Mouse (Mus musculus): ENCODE measurements around the gene 5730596B20Rik. TPM values are rescaled to one million over a fixed set of nuclear protein-coding genes. Genes with fewer than 3 reads are reported as not detected.

The 5730596B20Rik gene
- polyA plus RNA-seq, 1 experiment: not detected

DNA sequence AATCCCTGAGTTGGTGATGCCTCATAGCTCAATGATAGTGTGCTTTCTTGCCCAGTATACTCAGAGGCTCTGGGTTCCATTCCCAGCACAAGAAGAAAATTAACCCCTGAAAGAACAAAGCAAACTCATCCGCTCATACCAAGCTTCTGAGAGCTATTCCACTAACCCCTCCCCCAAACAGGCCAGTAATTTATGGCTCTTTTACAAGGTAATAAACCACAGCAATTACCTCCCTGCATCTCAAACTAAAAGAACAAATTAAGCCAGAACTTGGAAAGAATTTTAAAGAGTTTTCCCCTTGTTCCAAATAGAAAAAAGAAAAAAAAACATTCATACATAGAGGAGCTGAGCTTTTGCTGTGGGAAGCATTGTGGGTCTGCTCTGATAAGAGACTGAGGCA is 5.5 kb downstream of the 5730596B20Rik start:
- no peak overlapping the region for H3K4me3 ChIP-seq (ENCODE audit: insufficient read depth, low read length)
- H3K4me1 ChIP-seq (ENCODE audit: control insufficient read depth, insufficient read depth, low read length): no peaks in the 10 kb centered on the region
- TF ChIP-seq POLR2A (IDR thresholded peaks at IDR 0.05; ENCODE audit: extremely low read depth, insufficient read depth, low read length): no peak
- no peak for TF ChIP-seq CTCF (IDR thresholded peaks at IDR 0.05; ENCODE audit: extremely low read depth, insufficient read depth, low read length)
- H3K27ac ChIP-seq (ENCODE audit: insufficient read depth, low read length): no peak overlapping the region

- no peak for TF ChIP-seq CTCF (IDR thresholded peaks at IDR 0.05; ENCODE audit: extremely low read depth, insufficient read depth, low read length)
- TF ChIP-seq POLR2A (IDR thresholded peaks at IDR 0.05; ENCODE audit: extremely low read depth, insufficient read depth, low read length): no peak
- no peak overlapping the region for H3K27ac ChIP-seq (ENCODE audit: insufficient read depth, low read length)
- no peaks in the 10 kb centered on the region for H3K4me1 ChIP-seq (ENCODE audit: control insufficient read depth, insufficient read depth, low read length)
- H3K4me3 ChIP-seq (ENCODE audit: insufficient read depth, low read length): no peak overlapping the region
These were observed 6.2 kb downstream of the 5730596B20Rik start for GRCm38 (mm10) chr6:52183311-52184080.

- no peak overlapping the region for H3K27ac ChIP-seq (ENCODE audit: insufficient read depth, low read length)
- H3K4me3 ChIP-seq (ENCODE audit: insufficient read depth, low read length): no peak overlapping the region
- no peaks in the 10 kb centered on the region for H3K4me1 ChIP-seq (ENCODE audit: control insufficient read depth, insufficient read depth, low read length)
- no peak for TF ChIP-seq POLR2A (IDR thresholded peaks at IDR 0.05; ENCODE audit: extremely low read depth, insufficient read depth, low read length)
- TF ChIP-seq CTCF (IDR thresholded peaks at IDR 0.05; ENCODE audit: extremely low read depth, insufficient read depth, low read length): no peak
These were observed 7.4 kb downstream of the 5730596B20Rik start for GRCm38 (mm10) chr6:52184668-52185067.

GRCm38 (mm10) chr6:52185222-52185621 is 7.9 kb downstream of the 5730596B20Rik start:
- TF ChIP-seq CTCF (IDR thresholded peaks at IDR 0.05; ENCODE audit: extremely low read depth, insufficient read depth, low read length): no peak
- TF ChIP-seq POLR2A (IDR thresholded peaks at IDR 0.05; ENCODE audit: extremely low read depth, insufficient read depth, low read length): no peak
- Histone ChIP-seq H3K27ac (ENCODE audit: insufficient read depth, low read length) (no peak overlapping the region), H3K4me1 (ENCODE audit: control insufficient read depth, insufficient read depth, low read length) (no peaks in the 10 kb centered on the region), H3K4me3 (ENCODE audit: insufficient read depth, low read length) (no peak overlapping the region)

DNA sequence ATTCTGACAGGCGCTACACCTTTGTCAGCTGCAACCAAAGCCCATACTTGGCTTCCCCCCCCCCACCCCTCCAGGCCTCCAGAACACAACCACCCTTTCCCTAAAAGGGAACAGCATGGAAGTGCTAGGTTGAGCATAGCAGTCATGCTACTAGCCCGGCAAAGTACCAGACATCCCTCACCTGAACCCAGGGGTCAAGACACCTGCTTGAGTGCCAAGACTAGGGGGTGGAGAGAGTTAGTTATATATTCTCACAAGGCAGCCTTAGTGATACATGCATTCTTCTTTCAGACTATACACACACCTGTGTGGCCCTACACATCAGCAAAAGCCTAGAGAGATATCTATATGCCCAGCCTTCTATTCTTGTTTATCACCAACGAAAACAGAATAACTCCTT is 8.5 kb downstream of the 5730596B20Rik start:
- TF ChIP-seq CTCF (IDR thresholded peaks at IDR 0.05; ENCODE audit: extremely low read depth, insufficient read depth, low read length): no peak
- no peak for TF ChIP-seq POLR2A (IDR thresholded peaks at IDR 0.05; ENCODE audit: extremely low read depth, insufficient read depth, low read length)
- no peaks in the 10 kb centered on the region for H3K4me1 ChIP-seq (ENCODE audit: control insufficient read depth, insufficient read depth, low read length)
- H3K4me3 ChIP-seq (ENCODE audit: insufficient read depth, low read length): no peak overlapping the region
- no peak overlapping the region for H3K27ac ChIP-seq (ENCODE audit: insufficient read depth, low read length)

DNA sequence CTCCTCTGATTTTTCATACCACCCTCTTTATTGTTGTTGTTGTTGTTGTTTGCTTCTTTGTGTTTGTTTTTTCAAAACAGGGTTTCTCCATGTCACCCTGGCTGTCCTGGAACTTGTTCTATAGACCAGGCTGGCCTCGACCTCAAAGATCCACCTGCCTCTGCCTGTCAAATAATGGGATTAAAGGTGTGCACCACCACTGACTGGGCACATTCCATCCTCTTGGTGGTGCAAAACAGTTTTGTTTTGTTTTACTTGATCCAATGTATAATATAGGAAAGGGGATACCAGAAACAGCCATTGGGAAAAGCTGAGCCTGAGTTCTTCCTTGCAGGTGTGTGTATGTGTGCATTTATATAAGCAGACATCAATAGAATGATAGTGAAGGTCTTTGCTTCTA is 9.2 kb downstream of the 5730596B20Rik start:
- H3K27ac ChIP-seq (ENCODE audit: insufficient read depth, low read length): no peak overlapping the region
- H3K4me1 ChIP-seq (ENCODE audit: control insufficient read depth, insufficient read depth, low read length): no peaks in the 10 kb centered on the region
- TF ChIP-seq CTCF (IDR thresholded peaks at IDR 0.05; ENCODE audit: extremely low read depth, insufficient read depth, low read length) (no peak), POLR2A (IDR thresholded peaks at IDR 0.05; ENCODE audit: extremely low read depth, insufficient read depth, low read length) (no peak)
- no peak overlapping the region for H3K4me3 ChIP-seq (ENCODE audit: insufficient read depth, low read length)

DNA sequence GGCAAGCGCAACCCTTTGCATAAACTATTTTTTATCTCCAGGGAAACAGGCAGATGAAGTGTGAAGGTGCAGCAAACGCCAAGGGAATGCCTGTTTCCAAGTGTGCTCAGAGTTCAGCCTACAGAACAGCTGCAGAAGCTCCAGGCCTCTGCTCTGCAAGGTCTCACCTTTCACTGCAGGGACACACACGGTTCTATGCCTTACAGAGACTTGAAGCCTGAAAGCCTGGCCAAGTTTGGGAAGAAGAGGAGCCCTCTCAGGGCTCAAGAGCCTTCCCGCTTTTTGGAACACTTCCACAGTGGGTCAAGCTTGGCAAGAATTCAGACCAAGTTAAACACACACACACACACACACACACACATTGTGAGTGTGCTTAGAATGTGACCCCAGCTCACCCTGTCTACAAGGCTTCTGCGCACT is 11.9 kb downstream of the 5730596B20Rik start:
- TF ChIP-seq CTCF (IDR thresholded peaks at IDR 0.05; ENCODE audit: extremely low read depth, insufficient read depth, low read length) (no peak), POLR2A (IDR thresholded peaks at IDR 0.05; ENCODE audit: extremely low read depth, insufficient read depth, low read length) (no peak)
- no peak overlapping the region for H3K4me3 ChIP-seq (ENCODE audit: insufficient read depth, low read length)
- H3K27ac ChIP-seq (ENCODE audit: insufficient read depth, low read length): no peak overlapping the region
- H3K4me1 ChIP-seq (ENCODE audit: control insufficient read depth, insufficient read depth, low read length): no peaks in the 10 kb centered on the region

DNA sequence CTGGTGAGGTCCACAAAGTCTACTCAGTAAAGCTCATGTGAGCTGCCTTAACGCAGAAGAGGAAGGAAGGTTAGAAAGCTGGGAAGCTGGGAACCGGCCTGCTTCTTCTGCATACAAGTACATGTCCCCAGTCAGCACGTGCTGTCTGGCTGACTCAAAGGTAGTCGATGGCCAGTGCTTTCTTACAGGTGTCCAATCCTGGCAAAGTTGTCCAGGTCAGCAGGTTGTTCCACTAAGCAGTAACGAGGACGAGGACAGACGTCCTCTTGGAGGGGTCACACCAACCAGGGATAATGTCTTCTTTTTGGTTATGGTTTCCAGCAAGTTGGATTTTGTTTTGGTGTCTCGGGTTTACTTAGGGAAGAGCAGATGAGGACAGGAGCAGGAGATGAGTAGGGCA is 12.6 kb downstream of the 5730596B20Rik start:
- TF ChIP-seq POLR2A (IDR thresholded peaks at IDR 0.05; ENCODE audit: extremely low read depth, insufficient read depth, low read length): no peak
- no peak for TF ChIP-seq CTCF (IDR thresholded peaks at IDR 0.05; ENCODE audit: extremely low read depth, insufficient read depth, low read length)
- Histone ChIP-seq H3K4me3 (ENCODE audit: insufficient read depth, low read length) (no peak overlapping the region), H3K27ac (ENCODE audit: insufficient read depth, low read length) (no peak overlapping the region)

GRCm38 (mm10) chr6:52190410-52190809 is 13.1 kb downstream of the 5730596B20Rik start:
- Histone ChIP-seq H3K27ac (ENCODE audit: insufficient read depth, low read length) (no peak overlapping the region), H3K4me1 (ENCODE audit: control insufficient read depth, insufficient read depth, low read length) (no peaks in the 10 kb centered on the region), H3K4me3 (ENCODE audit: insufficient read depth, low read length) (no peak overlapping the region)
- TF ChIP-seq POLR2A (IDR thresholded peaks at IDR 0.05; ENCODE audit: extremely low read depth, insufficient read depth, low read length) (no peak), CTCF (IDR thresholded peaks at IDR 0.05; ENCODE audit: extremely low read depth, insufficient read depth, low read length) (no peak)

More for the DNA sequence above, 12.6 kb downstream of the 5730596B20Rik start:
- H3K4me1 ChIP-seq (ENCODE audit: control insufficient read depth, insufficient read depth, low read length): no peaks in the 10 kb centered on the region

All from cortical plate, adult 2 months (tissue).